Mouse (Mus musculus) regulatory T cell (primary cell): ENCODE data around the gene Hbq1b.
"Not testable (repeated sequence)": the region's sequence is repeated elsewhere in the genome, so short reads cannot be mapped to it uniquely, and the experiment has no call there.

ENCODE experiments used
- in situ Hi-C: fragments of 300-600 bp; cut with MboI, MseI; formaldehyde crosslinking; loops from one replicate; pipeline ENCODE4 v1.15.1; 2025; ENCODE audit warnings: high pct_unique_total_duplicates

Gene Hbq1b

DNA sequence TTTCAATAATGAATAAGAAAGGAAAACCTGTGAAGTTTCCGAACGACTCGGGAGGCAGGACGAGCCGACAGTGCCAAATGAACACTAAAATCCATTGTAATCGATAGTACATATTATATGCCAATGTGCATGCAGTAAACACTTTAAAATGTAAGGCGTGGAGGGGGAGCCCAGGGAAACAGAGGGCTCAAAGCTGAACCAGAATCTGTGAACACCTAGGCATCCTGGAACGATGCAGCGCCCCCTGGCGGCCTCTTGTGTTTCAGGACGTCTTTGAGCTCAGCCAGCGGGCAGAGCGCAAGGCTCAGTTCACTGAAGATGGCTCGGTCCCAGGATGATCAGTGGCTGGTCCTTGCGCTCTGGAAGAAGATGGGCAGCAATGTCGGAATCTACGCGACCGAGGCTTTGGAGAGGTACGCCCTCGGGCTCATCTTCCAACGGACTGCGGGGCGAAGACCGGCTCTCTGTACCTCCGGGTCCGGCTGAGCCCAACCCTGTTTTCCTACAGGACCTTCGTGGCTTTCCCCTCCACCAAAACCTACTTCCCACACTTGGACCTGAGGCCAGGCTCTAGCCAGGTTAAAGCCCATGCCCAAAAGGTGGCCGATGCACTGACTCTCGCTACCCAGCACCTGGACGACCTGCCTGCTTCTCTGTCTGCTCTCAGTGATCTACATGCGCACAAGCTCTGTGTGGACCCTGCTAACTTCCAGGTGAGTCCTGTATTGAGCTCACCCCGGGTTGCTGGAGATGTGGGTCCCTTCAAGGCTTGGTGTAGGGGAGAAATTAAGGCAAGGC lies at the start of gene Hbq1b:
TSS of gene Hbq1b (plus strand) at position 271 of the 798 bp plus-strand sequence.
- in situ Hi-C loops: not testable (repeated sequence)

DNA sequence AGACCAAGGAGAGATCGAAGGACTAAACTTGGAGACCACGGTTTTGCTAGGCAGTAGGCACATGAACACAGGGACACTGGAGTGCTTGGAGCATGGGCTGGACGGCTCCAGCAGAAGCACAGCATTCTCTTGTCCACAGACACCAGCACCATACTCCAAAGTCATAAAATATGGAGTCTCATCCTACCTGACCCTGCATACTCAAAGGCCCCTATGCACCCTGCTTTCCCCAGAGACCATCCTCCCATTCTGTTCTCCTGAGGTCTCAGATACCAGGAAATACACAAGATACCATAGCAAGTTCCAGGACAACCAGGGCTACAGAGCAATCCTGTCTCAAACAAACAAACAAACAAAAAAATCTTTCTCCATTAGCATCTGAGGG lies 49.4 kb upstream of the Hbq1b start:
- in situ Hi-C loops: no loop called here

- in situ Hi-C loops: no loop called here
Measured at GRCm38 (mm10) chr11:32238093-32238860, 48.5 kb upstream of the Hbq1b start.

DNA sequence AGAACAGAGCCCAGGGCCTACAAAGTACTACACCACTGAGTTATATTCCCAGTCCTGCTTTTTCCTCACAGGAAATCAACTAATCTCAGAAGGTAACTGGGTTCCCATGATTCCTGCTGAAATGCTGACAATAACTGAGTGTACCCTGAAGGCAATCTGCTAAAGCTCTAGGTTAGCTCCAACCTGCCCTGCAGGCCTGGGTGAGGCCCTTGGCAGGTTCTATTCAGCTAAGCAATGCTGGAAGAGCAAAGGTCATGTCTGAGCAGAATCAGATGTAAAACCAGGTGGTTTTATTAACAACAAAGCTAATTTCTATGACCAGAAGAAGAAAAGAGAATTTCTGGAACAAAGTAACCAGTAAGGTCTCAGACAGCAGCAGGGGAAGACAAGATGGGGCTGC lies 45.4 kb upstream of the Hbq1b start:
- in situ Hi-C loops: no loop called here

DNA sequence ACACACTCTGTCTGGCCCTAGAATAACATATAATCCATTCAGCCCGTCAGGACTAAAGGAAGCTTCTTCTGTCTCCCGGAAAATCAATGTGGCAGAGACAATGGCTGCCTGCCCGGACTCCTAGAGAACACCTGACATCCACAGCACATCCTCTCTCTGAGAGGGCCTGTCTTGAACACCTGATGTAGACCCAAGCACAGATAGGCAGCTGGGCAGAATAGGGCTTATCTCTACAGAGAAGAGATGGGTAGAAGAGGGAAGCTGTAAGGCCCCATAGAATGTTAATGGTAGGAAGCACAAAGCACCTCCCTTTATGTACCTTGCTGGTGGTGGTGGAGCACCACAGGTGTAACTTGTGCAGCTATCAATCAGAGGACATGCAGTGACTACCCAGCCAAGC lies 44.6 kb upstream of the Hbq1b start:
- in situ Hi-C loops: no loop called here

- in situ Hi-C loops: no loop called here
Measured at GRCm38 (mm10) chr11:32243205-32243955, 43.4 kb upstream of the Hbq1b start.

DNA sequence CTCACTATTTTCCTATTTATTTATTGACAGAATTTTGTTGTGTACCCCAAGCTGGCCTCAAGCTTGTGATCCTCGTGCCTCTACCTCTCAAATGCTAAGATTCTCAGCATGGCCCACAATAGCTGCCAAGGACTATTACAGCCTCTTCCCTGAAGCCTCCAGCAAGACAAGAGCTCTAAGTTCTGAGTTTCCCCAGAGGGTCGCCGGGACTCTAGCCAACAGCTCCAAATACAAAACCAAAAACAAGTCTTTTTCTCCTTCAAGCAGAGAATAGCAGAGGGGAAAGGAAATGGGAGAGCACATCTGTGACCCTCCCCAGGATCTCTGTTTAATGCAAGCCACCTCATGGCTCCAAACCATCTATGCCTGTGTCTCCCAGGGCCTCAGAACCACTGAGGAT lies 42.7 kb upstream of the Hbq1b start:
- in situ Hi-C loops: no loop called here

- in situ Hi-C loops: no loop called here
Measured at GRCm38 (mm10) chr11:32244617-32245016, 42.1 kb upstream of the Hbq1b start.

DNA sequence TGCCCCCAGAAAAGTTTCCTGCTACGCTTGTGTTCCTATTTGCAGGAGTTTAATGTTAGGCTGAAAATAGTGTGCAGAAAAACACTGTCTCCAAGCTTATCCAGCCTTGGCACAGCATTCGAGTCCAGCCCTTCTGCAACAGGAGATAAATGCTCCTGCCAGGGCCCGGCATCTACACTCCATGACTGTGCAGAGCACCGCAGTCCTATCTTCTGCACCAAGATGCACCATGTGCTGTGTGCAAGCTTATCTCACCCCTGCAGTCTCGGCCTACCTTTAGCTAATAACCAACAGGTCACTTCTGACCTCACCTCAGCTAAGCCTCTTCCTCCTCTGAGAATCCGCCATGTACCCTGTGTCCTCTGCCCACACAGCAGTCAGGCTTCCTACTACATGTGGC lies 41.2 kb upstream of the Hbq1b start:
- in situ Hi-C loops: no loop called here

DNA sequence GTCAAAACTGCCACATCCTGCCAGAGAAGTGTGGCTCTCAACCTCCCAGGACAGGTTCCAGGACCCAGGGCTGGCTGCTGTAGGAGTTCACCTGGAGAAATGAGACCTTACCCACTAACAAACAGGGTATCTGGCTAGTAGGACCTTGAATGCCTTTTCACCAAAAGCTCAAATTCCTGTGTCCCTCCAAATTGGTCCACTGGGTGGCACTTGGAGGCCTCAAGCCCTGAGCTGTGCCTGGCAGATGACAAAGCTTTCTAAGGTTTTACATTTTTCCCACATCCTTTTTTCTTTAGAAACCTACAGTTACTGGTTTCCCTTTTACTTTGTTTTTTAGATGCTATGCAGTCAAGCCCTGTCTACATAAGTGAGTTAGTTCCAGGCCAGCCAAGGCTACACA lies 39.7 kb upstream of the Hbq1b start:
- in situ Hi-C loops: no loop called here

DNA sequence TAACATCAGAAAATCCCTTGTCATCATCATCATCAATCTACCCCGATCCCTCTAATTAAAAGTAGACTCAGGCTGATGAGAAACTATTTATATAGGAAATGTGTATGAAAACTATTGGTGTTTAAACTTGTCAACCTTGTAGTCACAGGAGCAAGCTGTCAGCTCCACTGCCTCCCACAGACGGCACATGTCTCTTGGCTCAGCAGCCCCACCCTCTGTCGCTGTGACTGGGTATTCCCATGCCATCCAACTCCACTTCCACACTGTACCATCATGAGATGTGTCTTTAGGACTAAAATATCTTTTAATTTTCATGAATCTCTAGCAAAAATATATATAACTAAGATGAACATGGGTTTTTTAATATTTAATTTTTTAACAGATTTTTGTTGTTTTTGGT lies 38.4 kb upstream of the Hbq1b start:
- in situ Hi-C loops: no loop called here

DNA sequence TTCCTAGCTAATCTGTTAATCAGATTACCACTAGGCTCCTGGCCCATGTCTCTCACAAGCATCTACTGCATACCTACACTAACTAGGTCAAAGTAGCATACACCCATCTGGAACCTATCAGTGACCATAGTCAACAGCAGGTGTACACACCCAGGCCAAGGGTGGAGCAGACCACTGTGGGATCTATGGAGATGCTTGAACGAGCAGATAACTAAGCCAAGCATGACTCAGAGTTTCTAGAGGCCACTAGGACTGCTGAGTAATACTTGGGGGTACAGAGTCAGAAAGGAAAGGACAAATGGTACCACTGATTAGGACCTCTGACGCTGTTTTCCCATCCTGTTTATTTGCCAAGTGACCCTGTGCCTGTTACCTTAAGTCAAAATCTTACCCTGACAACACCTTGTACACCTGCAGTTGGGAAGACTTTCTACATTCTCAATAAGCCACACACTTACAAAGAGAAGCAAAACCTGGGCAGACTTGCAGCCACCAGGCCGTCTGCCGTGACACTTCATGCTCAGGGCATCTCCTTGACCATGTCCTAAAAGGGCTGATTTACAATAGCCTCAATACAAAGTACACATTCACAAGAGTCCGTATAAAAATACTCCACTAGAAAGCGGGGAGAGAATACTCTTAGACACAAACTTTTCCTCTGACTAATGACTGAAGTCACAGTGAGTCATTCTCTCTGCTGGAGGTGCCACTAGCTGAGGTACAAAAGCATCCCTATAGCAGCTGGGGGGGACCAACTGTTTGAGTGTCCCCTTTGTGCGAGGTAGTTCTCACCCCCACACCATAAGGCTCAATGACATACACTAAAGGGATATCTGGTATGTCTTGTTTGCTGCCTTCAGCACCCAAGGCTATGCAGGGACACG lies 35.6 kb upstream of the Hbq1b start:
- in situ Hi-C loops: no loop called here

DNA sequence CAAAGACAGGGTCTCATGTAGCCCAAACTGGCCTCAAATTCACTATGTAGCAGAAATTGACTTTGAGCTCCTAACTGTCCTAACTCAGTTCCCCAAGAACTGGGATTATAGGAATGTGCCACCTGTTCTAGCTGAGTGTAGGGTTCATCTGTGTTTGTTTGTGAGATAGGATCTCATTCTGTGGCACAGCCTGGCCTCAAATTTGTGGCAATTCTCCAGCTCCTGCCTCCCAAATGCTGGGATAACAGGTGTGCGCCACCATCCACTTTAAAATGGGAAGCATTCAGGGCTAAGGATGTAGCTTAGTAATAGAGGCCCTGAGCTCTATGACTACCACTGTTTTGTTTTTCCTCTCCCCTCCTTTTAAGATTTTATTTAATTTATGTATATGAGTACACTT lies 33.6 kb upstream of the Hbq1b start:
- in situ Hi-C loops: no loop called here

DNA sequence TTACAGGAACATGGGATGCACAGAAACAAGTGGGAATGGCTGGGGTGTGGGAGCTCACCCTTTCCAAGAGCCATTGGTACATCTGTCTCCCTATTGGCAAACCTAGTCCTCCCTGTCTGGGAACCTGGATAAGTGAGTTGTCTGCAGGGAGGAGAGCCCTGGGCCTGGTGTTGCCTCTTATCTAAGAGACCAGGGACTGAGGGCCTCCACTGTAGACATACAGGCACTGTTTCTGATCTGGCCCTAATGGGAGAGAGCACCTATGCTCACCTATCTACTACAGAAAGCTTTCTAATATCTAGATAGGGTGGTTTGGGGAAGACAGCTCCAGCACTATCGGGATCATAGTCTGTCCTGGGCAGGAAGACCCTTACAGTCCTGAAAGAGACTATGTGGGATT lies 30.6 kb upstream of the Hbq1b start:
- in situ Hi-C loops: no loop called here

DNA sequence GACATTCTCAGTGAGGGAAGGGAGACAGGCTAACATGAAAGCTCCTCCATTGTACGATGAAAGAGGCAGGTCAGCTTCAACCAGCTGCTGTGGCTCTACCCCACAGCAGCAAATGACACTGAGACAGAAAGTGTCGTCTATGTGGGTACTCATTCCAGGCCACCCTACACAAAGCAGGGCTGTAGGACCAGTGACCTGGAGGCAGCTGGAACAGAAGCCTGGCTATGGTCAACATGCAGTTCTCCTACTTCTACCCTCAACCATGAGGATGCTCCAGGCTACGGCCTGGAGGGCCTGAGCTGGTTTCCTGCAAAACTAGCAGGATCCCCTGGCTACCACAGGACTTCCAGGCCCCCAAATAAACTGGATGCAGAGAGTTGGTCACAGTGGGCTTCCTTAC lies 30.2 kb upstream of the Hbq1b start:
- in situ Hi-C loops: no loop called here

GRCm38 (mm10) chr11:32262674-32263415 lies 23.9 kb upstream of the Hbq1b start:
- in situ Hi-C loops: no loop called here

DNA sequence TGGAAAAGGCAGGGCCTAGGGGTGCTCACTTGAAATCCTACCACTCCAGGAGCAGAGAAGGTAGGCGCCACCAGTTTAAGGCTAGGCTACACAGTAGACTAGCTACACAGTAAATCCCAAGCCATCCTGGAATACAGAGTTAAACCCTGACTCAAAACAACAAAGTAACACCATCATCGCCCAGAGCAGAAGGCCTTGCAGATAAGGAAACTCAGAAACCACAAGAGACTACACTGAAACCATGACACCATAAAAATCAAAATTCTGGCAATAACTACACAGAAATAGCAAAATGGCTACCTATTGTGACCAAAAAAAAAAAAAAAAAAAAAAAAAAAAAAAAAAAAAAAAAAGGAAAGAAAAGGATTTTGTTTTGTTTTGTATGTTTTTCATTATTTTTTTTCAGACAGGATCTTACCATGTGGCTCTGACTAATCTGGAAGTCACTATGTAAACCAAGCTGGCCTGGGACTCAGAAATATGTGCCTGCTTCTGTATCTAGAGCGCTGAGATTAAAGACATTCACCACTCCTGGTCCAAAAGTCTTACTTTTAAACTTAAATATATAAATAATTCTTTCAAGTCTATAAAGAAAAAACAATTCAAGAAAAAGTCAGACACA lies 21.5 kb upstream of the Hbq1b start:
- in situ Hi-C loops: no loop called here

GRCm38 (mm10) chr11:32266194-32266593 lies 20.6 kb upstream of the Hbq1b start:
- in situ Hi-C loops: no loop called here

GRCm38 (mm10) chr11:32266776-32267175 lies 20.0 kb upstream of the Hbq1b start:
- in situ Hi-C loops: no loop called here

DNA sequence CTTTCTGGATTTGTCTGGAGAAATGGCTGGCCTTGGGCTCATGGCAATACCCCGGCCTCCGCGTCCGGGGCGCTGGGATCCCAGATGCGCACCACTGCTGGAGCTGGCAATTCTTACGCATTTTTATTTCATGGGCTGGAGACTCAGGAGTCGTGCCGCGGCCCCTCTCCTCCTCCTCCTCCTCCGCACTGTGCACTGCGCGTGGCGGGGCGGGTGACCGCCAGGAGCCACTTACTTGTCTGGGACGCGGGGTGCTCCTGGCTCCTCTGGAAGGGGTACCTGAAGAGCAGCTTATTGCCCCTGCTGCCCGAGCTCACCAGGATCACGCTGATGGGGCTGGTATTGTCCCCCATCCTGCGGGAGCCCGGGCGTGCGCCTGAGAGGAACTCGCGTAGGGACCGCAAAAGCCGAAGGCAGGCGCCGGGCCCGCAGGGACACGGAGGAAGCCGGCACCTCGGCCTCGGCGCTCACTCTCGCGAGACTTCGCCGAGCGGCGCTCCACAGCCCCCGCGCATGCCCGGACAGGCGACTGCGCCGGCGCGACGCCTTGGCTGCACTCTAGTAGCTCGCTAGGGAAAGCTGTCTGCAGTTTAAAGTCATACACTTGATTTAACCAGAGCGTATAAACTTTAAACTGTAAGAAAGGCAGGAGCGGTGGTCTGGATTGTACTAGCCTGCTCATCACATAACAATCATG lies 19.4 kb upstream of the Hbq1b start, which contains the start of gene Nprl3:
TSS of gene Nprl3 (minus strand) at position 520 of the 697 bp plus-strand sequence.
- in situ Hi-C loops: no loop called here
